Mouse (Mus musculus): ENCODE results near the gene Naa20.
"Not testable (repeated sequence)": the region's sequence is repeated elsewhere in the genome, so short reads cannot be mapped to it uniquely, and the experiment has no call there.

Naa20 gene

GRCm38 (mm10) chr2:145884913-145885785 lies 16.8 kb upstream of the Naa20 start:
- DNase-seq: no peak

DNA sequence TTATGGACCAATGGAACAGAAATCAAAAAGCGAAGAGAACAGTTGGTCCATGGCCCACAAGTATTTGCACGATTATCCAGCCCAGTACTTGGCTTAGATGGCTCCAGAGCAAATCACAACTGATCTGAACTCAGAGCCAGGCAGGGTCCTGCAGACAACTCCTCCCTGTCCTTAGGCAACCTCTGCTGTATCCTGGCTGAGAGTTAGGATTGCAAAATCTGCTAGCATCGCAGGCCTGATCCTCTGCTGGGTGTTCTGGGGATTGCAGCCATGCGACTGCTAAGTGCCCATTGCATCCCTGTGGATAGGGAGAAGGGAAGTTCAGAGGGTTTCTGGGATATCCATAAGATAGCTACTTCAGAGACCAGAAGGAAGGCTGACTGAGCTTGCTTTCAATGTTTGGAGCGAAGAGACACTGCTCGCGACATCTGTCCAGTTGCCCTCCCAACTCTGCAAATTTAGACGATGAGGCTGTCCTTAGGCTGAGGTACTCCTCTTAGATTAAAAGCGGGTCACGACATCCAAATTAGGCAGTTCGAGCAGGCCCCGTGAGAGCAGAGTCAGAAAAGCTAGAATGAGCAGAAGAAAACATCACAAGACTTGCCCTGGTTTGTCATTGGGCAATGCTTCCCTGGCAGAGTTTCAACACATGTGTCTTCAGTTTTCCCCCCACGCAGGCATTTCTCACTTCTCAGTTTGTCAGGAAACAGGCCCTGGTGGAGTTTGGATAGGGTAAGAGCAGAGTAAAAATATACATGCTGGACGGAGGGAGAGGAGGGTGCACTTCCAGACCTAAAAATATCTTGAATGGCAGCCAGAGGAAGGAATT lies 13.7 kb upstream of the Naa20 start:
- DNase-seq: no peak

GRCm38 (mm10) chr2:145888766-145889480 lies 13.0 kb upstream of the Naa20 start:
- DNase-seq: no peak

DNA sequence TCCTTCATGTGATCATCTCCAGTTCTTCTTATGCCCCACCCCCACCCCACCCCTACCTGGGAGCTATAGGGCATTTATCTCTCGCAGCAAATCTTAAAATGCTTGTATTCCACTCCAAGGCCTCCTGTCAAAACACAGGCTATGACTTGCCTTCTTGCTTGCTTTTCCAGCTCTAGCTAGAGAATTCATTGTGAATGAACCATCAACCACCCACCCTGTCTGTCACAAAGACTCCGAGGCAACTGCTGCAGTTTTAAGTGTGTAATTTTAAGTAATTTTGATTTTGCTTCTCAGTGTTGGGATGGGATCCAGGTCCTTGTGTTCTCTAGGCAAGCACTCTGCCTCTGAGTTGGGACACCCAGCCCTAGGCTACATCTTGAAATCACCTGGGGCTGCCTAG lies 11.3 kb upstream of the Naa20 start:
- DNase-seq: no peak

GRCm38 (mm10) chr2:145893756-145894155 lies 8.1 kb upstream of the Naa20 start:
- DNase-seq: no peak

DNA sequence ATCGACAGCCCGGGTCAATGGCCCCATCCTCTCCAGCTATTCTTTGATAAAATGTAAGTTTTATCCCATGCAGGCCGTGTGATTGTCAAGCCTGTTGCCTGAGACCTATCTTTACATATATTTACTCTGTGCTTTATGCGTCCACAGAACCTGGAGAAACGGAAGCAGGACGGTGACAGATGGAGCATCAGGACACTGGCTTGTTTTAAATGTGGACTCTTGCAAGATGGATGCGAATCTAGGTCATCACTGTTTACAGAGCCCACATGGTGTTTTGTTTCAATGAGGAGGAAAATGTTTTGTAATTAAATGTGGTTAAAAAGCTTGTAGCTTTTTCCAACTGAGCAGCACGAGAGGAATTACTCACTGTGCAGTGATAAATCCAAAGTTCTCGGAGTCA lies 3.8 kb upstream of the Naa20 start:
- no peak for DNase-seq

- DNase-seq: not testable (repeated sequence)
Observed at GRCm38 (mm10) chr2:145900318-145900717, 1.6 kb upstream of the Naa20 start.

- DNase-seq: peak; percentile 92
Observed at GRCm38 (mm10) chr2:145903061-145903901, 1.4 kb downstream of the Naa20 start.

- no peak for DNase-seq
Observed at GRCm38 (mm10) chr2:145903983-145904616, 2.2 kb downstream of the Naa20 start.

DNA sequence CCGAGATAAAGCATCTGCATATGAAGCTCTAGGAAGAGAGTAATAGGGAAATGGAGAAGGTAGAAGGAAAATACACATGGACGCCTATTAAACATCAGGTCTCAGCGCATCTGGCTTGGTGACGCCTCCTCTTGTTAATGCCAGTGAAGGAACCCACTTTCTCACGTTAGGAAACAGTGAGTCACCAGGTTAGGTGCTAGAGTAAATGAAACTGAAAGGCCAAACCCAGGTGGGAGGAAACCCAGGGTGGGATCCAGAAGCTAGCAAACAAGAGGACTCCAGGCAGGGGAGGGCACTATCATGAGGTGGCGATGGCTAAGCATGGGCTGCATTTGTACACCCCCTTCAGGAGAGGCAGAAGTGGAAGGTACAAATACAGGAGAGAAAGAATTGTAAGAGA lies 3.3 kb downstream of the Naa20 start:
- no peak for DNase-seq

GRCm38 (mm10) chr2:145905884-145906283 lies 4.0 kb downstream of the Naa20 start:
- not testable (repeated sequence) for DNase-seq

GRCm38 (mm10) chr2:145920941-145921650 lies 19.2 kb downstream of the Naa20 start:
- no peak for DNase-seq

GRCm38 (mm10) chr2:145934339-145935231 lies 32.7 kb downstream of the Naa20 start, which contains the start of the genes Cfap61 and Crnkl1:
Gene Cfap61 (plus strand): TSS chr2:145934784.
Gene Crnkl1 (minus strand): TSS chr2:145935014.
- peak; percentile 92 for DNase-seq

GRCm38 (mm10) chr2:145936975-145937374 lies 35.1 kb downstream of the Naa20 start:
- DNase-seq: no peak

- DNase-seq: no peak
Observed at GRCm38 (mm10) chr2:145941403-145941802, 39.5 kb downstream of the Naa20 start.

- no peak for DNase-seq
Observed at GRCm38 (mm10) chr2:145944286-145944685, 42.4 kb downstream of the Naa20 start.

DNA sequence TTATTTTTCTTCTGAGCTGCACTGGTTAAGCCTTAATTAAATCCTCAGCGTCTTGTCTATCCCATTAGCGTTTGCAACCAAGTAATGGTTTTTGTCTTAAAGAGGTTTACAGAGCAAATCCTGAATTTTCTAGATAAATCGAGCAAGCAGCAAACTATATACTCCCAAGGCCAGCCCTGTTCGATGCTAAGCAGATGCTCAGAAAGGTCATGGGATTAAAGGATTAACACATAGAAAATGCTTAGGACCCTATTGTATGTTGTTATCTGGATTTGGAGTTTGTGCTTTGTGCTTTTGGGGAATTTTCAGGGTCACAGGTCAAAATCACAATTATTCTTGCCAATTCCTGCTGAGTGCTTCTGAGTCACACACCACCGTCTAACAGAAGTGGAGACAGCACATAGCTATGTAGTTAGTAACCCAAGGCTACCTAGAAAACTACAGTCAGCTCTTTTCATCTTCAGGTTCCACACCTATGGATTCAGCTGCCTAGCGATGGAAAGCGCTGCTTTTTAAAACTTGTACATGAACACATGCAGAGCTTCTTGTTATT lies 46.6 kb downstream of the Naa20 start:
- DNase-seq: no peak

DNA sequence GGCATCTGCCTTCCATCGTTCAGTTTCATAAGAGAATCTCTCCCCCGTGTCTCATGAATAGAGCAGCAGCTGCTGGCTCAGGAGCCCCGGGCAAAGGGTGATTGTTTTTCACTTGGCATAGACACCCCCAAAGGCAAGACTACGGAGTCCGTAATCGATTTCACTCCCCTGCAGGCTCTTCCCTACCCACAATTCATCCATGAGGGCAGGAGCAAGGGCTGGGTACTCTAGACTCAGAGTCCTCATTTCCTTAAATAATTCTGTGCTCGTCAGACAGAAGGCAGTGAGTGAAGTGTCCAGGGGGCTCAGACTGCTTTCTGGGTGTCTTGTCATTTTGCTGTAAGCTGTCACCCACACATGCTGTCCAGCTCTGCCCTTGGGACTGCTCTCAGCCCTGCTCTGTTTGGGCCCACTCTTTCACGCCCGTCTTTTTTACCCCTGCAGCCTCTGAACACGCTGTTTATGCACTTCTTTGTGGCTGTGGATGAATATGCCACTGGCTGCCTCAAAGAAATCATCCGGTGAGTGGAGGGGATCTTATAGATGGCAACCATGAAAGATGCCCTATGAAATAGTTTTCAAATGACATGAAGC lies 47.7 kb downstream of the Naa20 start:
- DNase-seq: no peak

DNA sequence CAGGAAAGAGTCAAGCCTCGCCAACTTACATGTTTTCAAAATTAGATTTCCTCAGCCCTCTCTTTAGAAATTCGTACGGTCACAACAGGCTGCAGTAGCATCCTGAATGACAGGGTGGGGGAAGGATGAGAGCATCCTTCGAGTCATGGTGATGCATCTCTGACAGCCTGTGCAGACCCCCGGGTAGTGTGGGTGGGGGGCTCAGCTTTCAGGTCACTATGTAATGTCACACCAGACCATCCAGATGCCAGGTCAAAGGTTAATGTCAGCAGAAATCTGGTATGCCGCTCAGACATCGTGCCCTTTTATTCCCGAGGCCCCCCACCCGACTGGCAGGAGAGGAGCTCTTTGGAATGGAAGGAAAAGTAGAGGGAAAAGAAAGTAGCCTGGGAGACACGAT lies 48.3 kb downstream of the Naa20 start:
- DNase-seq: no peak

Measured in thymus, postnatal 14 days (tissue).